Mouse (Mus musculus) embryonic fibroblast, embryonic 13.5 days (primary cell): ENCODE results near the gene Leap2.

Experiments used
- CTCF ChIP-seq: IDR thresholded peaks from 2 replicates; pipeline ENCODE4 v1.5.1; 2011; ENCODE audit warnings: mild to moderate bottlenecking, control low read depth, low read length, moderate library complexity, borderline replicate concordance; ENCODE audit not compliant: insufficient read depth
- POLR2A ChIP-seq: IDR thresholded peaks from 2 replicates; pipeline ENCODE4 v1.6.1; 2011; ENCODE audit warnings: low read depth, mild to moderate bottlenecking, control low read depth, low read length, moderate library complexity

DNA sequence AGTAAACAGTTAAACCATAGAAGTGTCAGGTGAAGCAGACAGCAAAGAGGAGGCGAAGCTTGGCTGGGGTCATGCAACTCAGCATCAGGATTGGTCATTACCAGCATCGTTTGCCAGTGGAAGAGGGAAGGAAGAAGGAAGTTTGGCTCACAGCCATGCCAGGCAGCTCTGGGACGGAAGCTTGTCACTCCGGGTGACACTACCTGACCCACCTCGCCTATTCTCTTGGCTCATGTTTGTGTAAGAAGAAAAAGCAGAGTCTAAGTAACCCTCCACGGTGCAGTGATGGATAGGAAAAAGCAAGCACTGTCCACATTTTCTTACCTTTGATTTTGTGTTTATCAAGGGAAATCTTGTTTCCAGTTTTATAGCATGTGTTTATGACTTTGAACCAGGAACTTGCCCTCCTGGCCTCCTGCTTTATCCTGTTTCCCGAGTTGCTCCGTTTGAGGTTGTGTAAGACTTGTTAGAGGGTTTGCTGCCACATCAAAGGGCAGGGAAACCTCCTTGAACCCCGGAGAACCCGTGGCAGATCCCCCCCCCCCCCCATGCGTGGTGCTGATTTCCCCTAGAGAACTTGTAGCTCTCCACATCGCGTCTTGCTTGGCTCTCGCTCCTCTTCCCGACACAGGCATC is 27.2 kb upstream of the Leap2 start:
- TF ChIP-seq CTCF (no peak), POLR2A (no peak)
